Mouse (Mus musculus): ENCODE data around the gene Tmem127. TPM values are rescaled to one million over a fixed set of nuclear protein-coding genes. Genes with fewer than 3 reads are reported as not detected.

The Tmem127 gene
- total and polyA plus RNA-seq, 3 experiments: 11.5 to 15.8 (median 11.9) TPM

- dilution Hi-C loops (cut with MboI; ENCODE audit: extremely low pct_ligation_motif_present, extremely low pct_unique_long_range_greater_than_20kb, low sequenced_read_pairs) (no loop called here), in situ Hi-C loops (cut with MboI; ENCODE audit: low pct_ligation_motif_present, low pct_unique_long_range_greater_than_20kb, low sequenced_read_pairs) (no loop called here)
- H3K4me1 ChIP-seq (ENCODE audit: control insufficient read depth in 1 of 2, insufficient read depth in 2 of 2): no peaks in the 10 kb centered on the region
- no peak for DNase-seq (ENCODE audit: extremely low read depth)
- H3K9me3 ChIP-seq (replicated peaks; ENCODE audit: low read length): no peaks in the 10 kb centered on the region
- no peak overlapping the region for H3K9ac ChIP-seq (ENCODE audit: insufficient read depth, low read depth)
- H3K27me3 ChIP-seq (replicated peaks): no peaks in the 10 kb centered on the region
- H3K79me2 ChIP-seq (replicated peaks; ENCODE audit: control insufficient read depth, extremely low read depth, insufficient read depth, poor library complexity, severe bottlenecking): no peaks in the 10 kb centered on the region
- H3K4me2 ChIP-seq (ENCODE audit: insufficient read depth, low read depth, poor library complexity, severe bottlenecking): no peak overlapping the region
- H3K36me3 ChIP-seq (replicated peaks in 1 of 2; ENCODE audit: control insufficient read depth in 1 of 2, insufficient read depth in 1 of 2, low read length in 1 of 2): peaks cover 35 to 59% of the 10 kb centered on the region in 2 experiments
- H3K4me3 ChIP-seq (replicated peaks in 1 of 3; ENCODE audit: low read depth in 2 of 3, low read length in 2 of 3, poor library complexity in 1 of 3): no peak overlapping the region
- TF ChIP-seq POLR2AphosphoS2 (IDR thresholded peaks at IDR 0.05; ENCODE audit: low read depth, low read length): no peak
- no peak for TF ChIP-seq HCFC1 (IDR thresholded peaks at IDR 0.05; ENCODE audit: low read depth, low read length)
- no peak for TF ChIP-seq CHD1 (IDR thresholded peaks at IDR 0.05; ENCODE audit: low read depth, low read length)
- TF ChIP-seq KAT2A (IDR thresholded peaks at IDR 0.05; ENCODE audit: insufficient replicate concordance, low read length): no peak
- no peak for TF ChIP-seq CHD2 (IDR thresholded peaks at IDR 0.05; ENCODE audit: low read length)
- H3K27ac ChIP-seq (ENCODE audit: insufficient read depth, low read depth): no peak overlapping the region
These were observed 11.6 kb downstream of the Tmem127 start for GRCm38 (mm10) chr2:127259340-127259739.

GRCm38 (mm10) chr2:127262480-127262879, 14.8 kb downstream of the Tmem127 start:
- Histone ChIP-seq H3K4me2 (ENCODE audit: insufficient read depth, low read depth, poor library complexity, severe bottlenecking) (no peak overlapping the region), H3K36me3 (replicated peaks in 1 of 2; ENCODE audit: control insufficient read depth in 1 of 2, insufficient read depth in 1 of 2, low read length in 1 of 2) (peaks cover 20 to 35% of the 10 kb centered on the region in 2 experiments), H3K4me3 (replicated peaks in 1 of 3; ENCODE audit: low read depth in 2 of 3, low read length in 2 of 3, poor library complexity in 1 of 3) (no peak overlapping the region), H3K9ac (ENCODE audit: insufficient read depth, low read depth) (no peak overlapping the region), H3K4me1 (ENCODE audit: control insufficient read depth in 1 of 2, insufficient read depth in 2 of 2) (no peaks in the 10 kb centered on the region), H3K27me3 (replicated peaks) (no peaks in the 10 kb centered on the region), H3K79me2 (replicated peaks; ENCODE audit: control insufficient read depth, extremely low read depth, insufficient read depth, poor library complexity, severe bottlenecking) (no peaks in the 10 kb centered on the region), H3K27ac (ENCODE audit: insufficient read depth, low read depth) (no peak overlapping the region), H3K9me3 (replicated peaks; ENCODE audit: low read length) (no peaks in the 10 kb centered on the region)
- DNase-seq (ENCODE audit: extremely low read depth): no peak
- in situ Hi-C loops (cut with MboI; ENCODE audit: low pct_ligation_motif_present, low pct_unique_long_range_greater_than_20kb, low sequenced_read_pairs): no loop called here
- dilution Hi-C loops (cut with MboI; ENCODE audit: extremely low pct_ligation_motif_present, extremely low pct_unique_long_range_greater_than_20kb, low sequenced_read_pairs): no loop called here
- TF ChIP-seq CHD2 (IDR thresholded peaks at IDR 0.05; ENCODE audit: low read length) (no peak), NELFE (IDR thresholded peaks at IDR 0.05; ENCODE audit: low read depth, low read length) (no peak), TBP (conservative IDR thresholded peaks at IDR 0.05; ENCODE audit: low read depth, low read length) (no peak), KAT2A (IDR thresholded peaks at IDR 0.05; ENCODE audit: insufficient replicate concordance, low read length) (no peak), BHLHE40 (IDR thresholded peaks at IDR 0.05; ENCODE audit: low read depth, low read length) (no peak), MAZ (IDR thresholded peaks at IDR 0.05; ENCODE audit: low read depth, low read length) (no peak), ELF1 (IDR thresholded peaks at IDR 0.05; ENCODE audit: low read depth, low read length) (no peak), POLR2A (IDR thresholded peaks at IDR 0.05; ENCODE audit: low read depth, low read length) (no peak)

GRCm38 (mm10) chr2:127267854-127268253, 20.1 kb downstream of the Tmem127 start:
- in situ Hi-C loops (cut with MboI; ENCODE audit: low pct_ligation_motif_present, low pct_unique_long_range_greater_than_20kb, low sequenced_read_pairs) (no loop called here), dilution Hi-C loops (cut with MboI; ENCODE audit: extremely low pct_ligation_motif_present, extremely low pct_unique_long_range_greater_than_20kb, low sequenced_read_pairs) (no loop called here)
- Histone ChIP-seq H3K4me1 (ENCODE audit: control insufficient read depth in 1 of 2, insufficient read depth in 2 of 2) (peaks cover 0 to 17% of the 10 kb centered on the region in 2 experiments; a peak in 2 of 4 replicates), H3K4me3 (replicated peaks in 1 of 3; ENCODE audit: low read depth in 2 of 3, low read length in 2 of 3, poor library complexity in 1 of 3) (no peak overlapping the region), H3K9me3 (replicated peaks; ENCODE audit: low read length) (no peaks in the 10 kb centered on the region), H3K27ac (ENCODE audit: insufficient read depth, low read depth) (no peak overlapping the region), H3K4me2 (ENCODE audit: insufficient read depth, low read depth, poor library complexity, severe bottlenecking) (no peak overlapping the region), H3K36me3 (replicated peaks in 1 of 2; ENCODE audit: control insufficient read depth in 1 of 2, insufficient read depth in 1 of 2, low read length in 1 of 2) (peaks cover 0 to 16% of the 10 kb centered on the region in 2 experiments), H3K27me3 (replicated peaks) (no peaks in the 10 kb centered on the region), H3K79me2 (replicated peaks; ENCODE audit: control insufficient read depth, extremely low read depth, insufficient read depth, poor library complexity, severe bottlenecking) (peaks cover 21% of the 10 kb centered on the region), H3K9ac (ENCODE audit: insufficient read depth, low read depth) (no peak overlapping the region)
- DNase-seq (ENCODE audit: extremely low read depth): no peak
- TF ChIP-seq CTCF (conservative IDR thresholded peaks at IDR 0.05 in 1 of 2, IDR thresholded peaks at IDR 0.05 in 1 of 2; ENCODE audit: low read depth in 2 of 2, low read length in 2 of 2) (peak in 1 of 2 experiments; percentile 34; a peak in 1 of 4 replicates), ZC3H11A (IDR thresholded peaks at IDR 0.05; ENCODE audit: low read depth, low read length) (no peak), E2F4 (IDR thresholded peaks at IDR 0.05; ENCODE audit: insufficient replicate concordance, low read depth, low read length) (no peak), TBP (conservative IDR thresholded peaks at IDR 0.05; ENCODE audit: low read depth, low read length) (no peak)
